Mouse (Mus musculus): Measurements from ENCODE around the gene Sorcs2.

The Sorcs2 gene

GRCm38 (mm10) chr5:35974265-35974664 lies 423.7 kb downstream of the Sorcs2 start:
- no peak for DNase-seq

GRCm38 (mm10) chr5:35973800-35974199 lies 424.1 kb downstream of the Sorcs2 start:
- DNase-seq = peak; percentile 65 to 77

GRCm38 (mm10) chr5:35972739-35973138 lies 425.2 kb downstream of the Sorcs2 start:
- DNase-seq = no peak

- DNase-seq = peak; percentile 69 to 73
Measured at GRCm38 (mm10) chr5:35971841-35972578, 425.9 kb downstream of the Sorcs2 start.

- DNase-seq = peak; percentile 60 to 76
Measured at GRCm38 (mm10) chr5:35970380-35971105, 427.4 kb downstream of the Sorcs2 start.

- DNase-seq = no peak
Measured at GRCm38 (mm10) chr5:35969857-35970256, 428.1 kb downstream of the Sorcs2 start.
